Mouse (Mus musculus) cerebellum, adult 2 months (tissue): ENCODE results near the gene Fam186a. TPM values are rescaled to one million over a fixed set of nuclear protein-coding genes. Genes with fewer than 3 reads are reported as not detected.

Experiments
- DNase-seq, 2 experiments: peaks; one replicate each; pipeline ENCODE4 v3.0.0; 2021
- H3K27ac ChIP-seq: fragments of 200-500 bp; 2 replicates; pipeline ENCODE4 v1.5.1; 2012; ENCODE audit warnings: low read length, control low read depth, inconsistent platforms; ENCODE audit not compliant: insufficient read depth
- H3K27me3 ChIP-seq: fragments of 200-500 bp; 2 replicates; pipeline ENCODE4 v1.6.1; 2012; ENCODE audit warnings: inconsistent platforms, mild to moderate bottlenecking, low read length, moderate library complexity; ENCODE audit not compliant: control insufficient read depth, insufficient read depth
- H3K4me1 ChIP-seq: fragments of 200-500 bp; 2 replicates; pipeline ENCODE4 v1.6.1; 2011; ENCODE audit warnings: low read length; ENCODE audit not compliant: control insufficient read depth, insufficient read depth
- H3K4me3 ChIP-seq: fragments of 200-500 bp; replicated peaks from 2 replicates; pipeline ENCODE3; 2011; ENCODE audit warnings: mild to moderate bottlenecking, low read depth, low read length, control low read depth; ENCODE audit not compliant: insufficient read depth
- CTCF ChIP-seq: fragments of 200-500 bp; IDR thresholded peaks from 2 replicates; pipeline ENCODE4 v1.5.1; 2011; ENCODE audit warnings: low read depth, mild to moderate bottlenecking, control low read depth, low read length, moderate library complexity, borderline replicate concordance; ENCODE audit not compliant: insufficient read depth
- POLR2A ChIP-seq: fragments of 200-500 bp; IDR thresholded peaks from 2 replicates; pipeline ENCODE4 v1.6.1; 2011; ENCODE audit warnings: low read length, control low read depth, borderline replicate concordance; ENCODE audit not compliant: insufficient read depth
- WGBS: fragments of 180-500 bp; shearing (Covaris S2); methylation state at CpG from one replicate; pipeline ENCODE4 v1.1.7; 2018; 5-methylcytosine and 5-hydroxymethylcytosine counted together
- polyA plus RNA-seq: library from polyadenylated mRNA; depleted of rRNA; stranded (reverse); fragments of >200 nt; gene quantifications from 2 replicates; pipeline ENCODE4 v1.2.3, GENCODE M21; 2012; rRNA removed

Gene Fam186a
- polyA plus RNA-seq, 1 experiment, result 0.05 TPM

DNA sequence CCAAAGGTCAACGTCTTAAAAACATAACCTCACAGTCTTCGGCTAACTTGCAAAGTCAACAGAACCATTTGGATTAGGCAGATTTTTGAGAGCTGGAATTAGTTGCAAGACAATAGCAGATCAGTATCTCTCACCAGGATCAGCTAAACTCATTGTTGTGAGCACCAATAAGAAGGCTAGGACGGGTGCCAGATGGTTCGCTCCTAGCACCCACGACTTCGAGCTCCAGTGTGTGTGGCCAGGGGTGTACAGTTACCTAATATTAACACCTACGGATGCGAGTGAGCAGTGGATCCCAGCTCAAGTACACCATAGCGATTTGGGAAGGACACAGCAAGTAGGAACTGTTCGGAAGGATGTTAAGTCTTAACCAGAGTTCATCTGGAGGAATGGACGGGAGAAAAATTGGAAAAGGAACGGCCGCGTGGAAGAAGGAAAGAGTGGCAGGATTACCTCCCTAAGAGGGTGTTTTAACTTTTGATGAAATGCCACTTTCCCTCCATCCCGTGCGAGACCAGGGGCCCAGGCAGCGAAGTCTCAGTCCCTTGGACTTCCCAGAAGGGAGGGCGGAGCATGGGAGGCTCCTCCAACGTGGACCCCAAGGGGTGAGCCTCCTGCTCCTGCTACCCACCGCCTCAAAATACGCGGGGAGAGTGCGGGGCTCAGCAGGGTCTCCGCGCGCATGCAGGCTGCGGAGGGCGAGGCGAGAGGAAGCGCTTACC is 92.1 kb downstream of the Fam186a start:
- WGBS, result 2% methylated on average over 30 of the region's 30 CpGs
- H3K27ac ChIP-seq, result 0 out of 2 replicates have a peak overlapping the region, but pooled peaks have one; percentile 9
- DNase-seq, result peak; percentile 20 to 37
- no peak for TF ChIP-seq POLR2A
- TF ChIP-seq CTCF, result no peak
- H3K4me1 ChIP-seq, result no peaks in the 10 kb centered on the region; the same call in 1 of the 2 replicates
- peak overlapping the region; percentile 75 for H3K4me3 ChIP-seq
- H3K27me3 ChIP-seq, result no peaks in the 10 kb centered on the region

DNA sequence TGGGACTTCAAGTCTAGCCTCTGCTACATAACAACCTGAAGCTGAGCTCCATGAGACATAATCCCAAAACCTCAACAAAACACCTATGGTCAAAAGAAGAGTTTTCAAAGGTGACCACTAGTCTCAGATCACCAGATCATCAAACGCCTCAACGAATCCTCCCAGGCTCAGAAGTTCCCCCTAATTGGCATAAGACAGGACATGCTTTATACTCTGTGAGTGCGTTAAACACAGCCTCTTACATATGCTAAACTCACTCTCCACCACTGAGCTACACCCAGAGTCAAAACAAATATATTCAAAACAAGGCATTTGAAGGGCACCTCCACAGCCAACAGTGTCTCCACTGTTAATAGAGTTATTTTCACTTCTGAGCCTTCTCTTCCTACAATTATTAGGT is 94.3 kb downstream of the Fam186a start:
- H3K27ac ChIP-seq, result no peak overlapping the region
- 84% methylated on average over 3 of the region's 3 CpGs for WGBS
- no peak for DNase-seq
- no peaks in the 10 kb centered on the region for H3K27me3 ChIP-seq
- no peaks in the 10 kb centered on the region; the same call in 1 of the 2 replicates for H3K4me1 ChIP-seq
- TF ChIP-seq POLR2A (no peak), CTCF (no peak)
- no peak overlapping the region for H3K4me3 ChIP-seq

Other genes with a start within 250 kb of the Fam186a start
- gene Gpd1, start 249.5 kb downstream of the Fam186a start, polyA plus RNA-seq, result 130 and 143 TPM in 2 replicates
- 351 and 364 TPM in 2 replicates for gene Cox14, start 241.4 kb downstream of the Fam186a start, polyA plus RNA-seq
- gene Cers5, start 194.2 kb downstream of the Fam186a start, polyA plus RNA-seq, result 40.2 and 45.5 TPM in 2 replicates
- 12.3 and 13.5 TPM in 2 replicates for gene Lima1, start 91.6 kb downstream of the Fam186a start, polyA plus RNA-seq
- 26.9 and 35.4 TPM in 2 replicates for gene Larp4, start 3.0 kb upstream of the Fam186a start, polyA plus RNA-seq
- gene Dip2b, start 71.6 kb upstream of the Fam186a start, polyA plus RNA-seq, result 40.4 and 42.6 TPM in 2 replicates